Mouse (Mus musculus) myocyte (in vitro differentiated cells): ENCODE data around the gene Tcte1. TPM values are rescaled to one million over a fixed set of nuclear protein-coding genes. Genes with fewer than 3 reads are reported as not detected.
A peak's percentile ranks its signal among the peaks of the same experiment; 100 is the strongest.

Experiments
- H3K27me3 ChIP-seq: one replicate; pipeline ENCODE4 v1.6.1; 2011; ENCODE audit not compliant: control insufficient read depth, insufficient read depth, insufficient read length
- H3K36me3 ChIP-seq: one replicate; pipeline ENCODE4 v1.6.1; 2011; ENCODE audit not compliant: control insufficient read depth, insufficient read depth
- H3K4me2 ChIP-seq: one replicate; pipeline ENCODE4 v1.6.1; 2011; ENCODE audit warnings: low read depth, control low read depth
- H3K4me3 ChIP-seq: one replicate; pipeline ENCODE4 v1.5.1; 2011; ENCODE audit warnings: mild to moderate bottlenecking, control low read depth, moderate library complexity
- H3K79me2 ChIP-seq: one replicate; pipeline ENCODE4 v1.6.1; 2011; ENCODE audit not compliant: control insufficient read depth, insufficient read depth
- H3ac ChIP-seq: one replicate; pipeline ENCODE4 v1.6.1; 2011; ENCODE audit not compliant: control insufficient read depth, insufficient read length
- CEBPB ChIP-seq: IDR thresholded peaks from 2 replicates; pipeline ENCODE4 v1.6.1; 2011; ENCODE audit warnings: mild to moderate bottlenecking, moderate library complexity; ENCODE audit not compliant: poor library complexity, insufficient read depth, severe bottlenecking
- E2F4 ChIP-seq: IDR thresholded peaks from one replicate; pipeline ENCODE4 v1.6.1; 2011; ENCODE audit warnings: mild to moderate bottlenecking, control low read depth, moderate library complexity; ENCODE audit not compliant: insufficient read depth
- MAX ChIP-seq: IDR thresholded peaks from one replicate; pipeline ENCODE4 v1.6.1; 2011; ENCODE audit warnings: low read depth, mild to moderate bottlenecking, control low read depth
- MYOD1 ChIP-seq, 3 experiments: IDR thresholded peaks; one replicate each; pipeline ENCODE4 v1.6.1; 2011; ENCODE audit warnings: control low read depth in 2 of 3, low read depth in 2 of 3, mild to moderate bottlenecking in 2 of 3, moderate library complexity in 1 of 3; ENCODE audit not compliant: insufficient read length in 2 of 3, control insufficient read depth in 1 of 3
- MYOG ChIP-seq, 3 experiments: IDR thresholded peaks; one replicate each; pipeline ENCODE4 v1.6.1; 2011; ENCODE audit warnings: control low read depth in 2 of 3, low read depth in 2 of 3, mild to moderate bottlenecking in 2 of 3; ENCODE audit not compliant: insufficient read length in 2 of 3, control insufficient read depth in 1 of 3, insufficient read depth in 1 of 3
- POLR2A ChIP-seq: IDR thresholded peaks from one replicate; pipeline ENCODE4 v1.6.1; 2011; ENCODE audit warnings: low read depth, mild to moderate bottlenecking, control low read depth, moderate library complexity; ENCODE audit not compliant: insufficient read length
- POLR2AphosphoS2 ChIP-seq: IDR thresholded peaks from one replicate; pipeline ENCODE4 v1.6.1; 2011; ENCODE audit warnings: low read depth, control low read depth; ENCODE audit not compliant: insufficient read length
- REST ChIP-seq: IDR thresholded peaks from one replicate; pipeline ENCODE4 v1.6.1; 2011; ENCODE audit warnings: mild to moderate bottlenecking, control low read depth, moderate library complexity; ENCODE audit not compliant: insufficient read depth, insufficient read length
- SRF ChIP-seq: IDR thresholded peaks from one replicate; pipeline ENCODE4 v1.6.1; 2011; ENCODE audit warnings: low read depth; ENCODE audit not compliant: control insufficient read depth, insufficient read length
- TCF12 ChIP-seq: IDR thresholded peaks from one replicate; pipeline ENCODE4 v1.6.1; 2011; ENCODE audit warnings: mild to moderate bottlenecking, control low read depth; ENCODE audit not compliant: poor library complexity, insufficient read depth, severe bottlenecking
- TCF3 ChIP-seq: IDR thresholded peaks from one replicate; pipeline ENCODE4 v1.6.1; 2011; ENCODE audit warnings: low read depth, control low read depth; ENCODE audit not compliant: insufficient read length
- USF1 ChIP-seq: IDR thresholded peaks from one replicate; pipeline ENCODE4 v1.6.1; 2011; ENCODE audit warnings: low read depth, mild to moderate bottlenecking, control low read depth, moderate library complexity
- polyA plus RNA-seq: library from polyadenylated mRNA; unstranded; fragments of >200 nt; fragmentation: generic; extraction: Trizol; gene quantifications from one replicate; pipeline ENCODE4 v1.2.1, GENCODE M21; 2012; ENCODE audit warnings: missing spikeins

Tcte1 gene
- polyA plus RNA-seq, 1 experiment: not detected

DNA sequence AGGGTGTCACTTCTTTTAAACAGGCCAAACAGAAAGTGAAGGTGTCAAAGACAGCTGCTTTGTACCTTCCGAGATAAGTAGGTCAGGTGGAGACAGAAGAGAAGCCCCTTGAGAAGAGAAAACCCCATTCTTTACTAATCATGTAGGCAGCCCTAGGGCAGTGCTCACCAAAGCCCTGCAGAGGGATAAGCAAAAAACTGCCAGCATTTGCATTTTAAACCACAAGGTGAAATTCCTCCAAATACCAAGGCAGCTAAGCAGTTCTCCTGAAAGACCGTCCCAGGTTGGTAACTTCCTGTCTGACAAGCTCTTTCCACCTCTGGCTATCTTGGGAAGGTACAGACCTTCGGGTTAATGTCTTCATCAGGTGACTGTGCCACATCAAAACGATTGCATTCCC, 20.9 kb upstream of the Tcte1 start:
- Histone ChIP-seq H3K79me2 (no peaks in the 10 kb centered on the region), H3ac (no peak overlapping the region), H3K4me2 (no peak overlapping the region), H3K36me3 (no peaks in the 10 kb centered on the region), H3K4me3 (no peak overlapping the region), H3K27me3 (peaks cover 10% of the 10 kb centered on the region)
- TF ChIP-seq USF1: no peak
- TF ChIP-seq POLR2AphosphoS2: no peak

- TF ChIP-seq POLR2AphosphoS2 (no peak), POLR2A (no peak), MAX (no peak), USF1 (no peak), E2F4 (no peak), TCF12 (no peak)
- peaks cover 4% of the 10 kb centered on the region for H3K27me3 ChIP-seq
- no peak overlapping the region for H3ac ChIP-seq
- H3K4me3 ChIP-seq: no peak overlapping the region
- H3K79me2 ChIP-seq: no peaks in the 10 kb centered on the region
- no peaks in the 10 kb centered on the region for H3K36me3 ChIP-seq
- no peak overlapping the region for H3K4me2 ChIP-seq
These were observed 19.8 kb upstream of the Tcte1 start for GRCm38 (mm10) chr17:45503301-45503973.

DNA sequence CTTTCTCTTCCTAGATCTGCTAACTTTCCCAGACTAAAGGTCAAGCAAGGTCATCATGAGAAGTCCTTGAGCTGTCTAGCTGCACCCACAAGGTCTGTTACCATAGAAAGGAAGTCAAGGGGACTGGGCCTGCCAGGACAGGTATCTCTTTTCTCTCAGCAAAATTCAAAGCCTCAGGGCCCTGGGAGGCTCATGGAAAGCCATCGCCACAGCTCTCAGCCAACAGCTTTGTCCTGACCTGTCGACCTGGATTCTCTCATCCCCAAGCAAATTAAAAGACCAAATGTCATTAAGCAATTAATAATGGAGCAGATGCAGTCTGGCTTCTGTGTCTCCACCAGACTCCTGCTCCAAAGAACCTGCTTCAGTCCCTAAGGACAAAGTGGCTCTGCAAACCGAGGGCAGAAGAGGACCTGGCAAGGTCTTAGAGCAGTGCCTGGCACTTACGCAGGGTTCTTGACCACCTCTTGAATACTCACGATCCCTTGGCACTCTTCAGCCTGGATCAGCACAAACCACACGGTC, 17.2 kb upstream of the Tcte1 start:
- H3K79me2 ChIP-seq: no peaks in the 10 kb centered on the region
- H3K27me3 ChIP-seq: no peaks in the 10 kb centered on the region
- peak overlapping the region; percentile 78 for H3ac ChIP-seq
- TF ChIP-seq MYOD1 (IDR thresholded peaks at IDR 0.05; ENCODE audit: control insufficient read depth in 1 of 3, insufficient read length in 2 of 3, low read depth in 2 of 3): no peak
- TF ChIP-seq POLR2A: no peak
- no peak for TF ChIP-seq REST
- no peak for TF ChIP-seq MAX
- no peak for TF ChIP-seq TCF12
- no peak for TF ChIP-seq SRF
- no peak for TF ChIP-seq E2F4
- no peak for TF ChIP-seq POLR2AphosphoS2
- TF ChIP-seq TCF3: no peak
- TF ChIP-seq MYOG (IDR thresholded peaks at IDR 0.05; ENCODE audit: control insufficient read depth in 1 of 3, insufficient read depth in 1 of 3, insufficient read length in 2 of 3, low read depth in 2 of 3): no peak
- no peak for TF ChIP-seq CEBPB
- no peak for TF ChIP-seq USF1
- no peak overlapping the region for H3K4me2 ChIP-seq
- H3K36me3 ChIP-seq: peaks cover 3% of the 10 kb centered on the region
- H3K4me3 ChIP-seq: peak overlapping the region; percentile 22

DNA sequence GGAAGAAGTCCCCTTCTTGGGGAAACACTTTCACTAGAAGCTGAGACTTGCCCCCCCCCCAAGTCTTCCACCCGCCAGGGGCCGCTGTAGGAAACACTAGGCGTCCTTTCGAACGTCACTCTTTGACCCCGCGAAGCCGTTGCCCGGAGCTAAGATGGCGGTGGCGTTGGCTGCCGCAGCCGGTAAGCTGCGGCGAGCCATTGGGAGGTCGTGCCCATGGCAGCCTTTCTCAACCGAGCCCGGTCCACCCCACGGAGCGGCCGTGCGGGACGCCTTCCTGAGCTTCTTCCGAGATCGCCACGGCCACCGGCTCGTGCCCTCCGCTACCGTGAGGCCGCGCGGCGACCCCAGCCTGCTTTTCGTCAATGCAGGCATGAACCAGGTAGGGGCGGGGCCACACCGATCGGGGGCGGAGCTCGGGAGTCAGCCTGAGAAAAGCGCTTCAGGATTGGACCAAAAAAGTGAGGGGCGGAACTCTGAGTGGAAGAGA, 16.5 kb upstream of the Tcte1 start, which contains the start of gene Aars2:
Gene Aars2, plus strand, starts transcription at position 142 of the 490 bp plus-strand sequence.
- H3ac ChIP-seq: peak within 1 kb of the TSS; percentile 78
- peak within 1 kb of the TSS; percentile 71 for H3K4me2 ChIP-seq
- H3K36me3 ChIP-seq: peaks cover 3% of the 10 kb centered on the region
- no peaks in the 10 kb centered on the region for H3K79me2 ChIP-seq
- TF ChIP-seq SRF (no peak), MAX (no peak), POLR2A (peak; percentile 72), USF1 (no peak), TCF3 (no peak), MYOD1 (IDR thresholded peaks at IDR 0.05; ENCODE audit: control insufficient read depth in 1 of 3, insufficient read length in 2 of 3, low read depth in 2 of 3) (no peak), TCF12 (no peak), POLR2AphosphoS2 (peak; percentile 24), REST (no peak), E2F4 (no peak), MYOG (IDR thresholded peaks at IDR 0.05; ENCODE audit: control insufficient read depth in 1 of 3, insufficient read depth in 1 of 3, insufficient read length in 2 of 3, low read depth in 2 of 3) (no peak), CEBPB (no peak)
- no peaks in the 10 kb centered on the region for H3K27me3 ChIP-seq
- peak within 1 kb of the TSS; percentile 22 for H3K4me3 ChIP-seq

DNA sequence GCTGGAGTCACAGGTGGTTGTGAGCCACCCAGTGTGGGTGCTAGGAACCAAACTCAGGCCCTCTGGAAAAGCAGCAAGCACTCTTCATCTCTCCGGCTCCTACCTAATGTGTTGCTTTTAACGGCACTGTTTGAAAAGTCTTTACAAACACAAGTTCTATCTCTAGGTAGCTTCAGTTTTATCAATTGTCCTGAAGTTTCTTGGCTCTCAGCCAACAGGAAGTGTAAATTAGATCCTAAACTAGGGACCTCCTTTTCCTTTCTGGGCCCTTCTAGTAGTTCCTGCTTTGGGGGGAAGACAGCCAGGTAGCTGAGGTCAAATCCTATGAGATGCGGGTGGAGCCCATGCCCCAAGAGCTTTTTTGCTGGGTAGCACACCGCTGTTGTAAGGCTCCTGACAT, 12.4 kb upstream of the Tcte1 start:
- H3K79me2 ChIP-seq: no peaks in the 10 kb centered on the region
- TF ChIP-seq MYOD1 (IDR thresholded peaks at IDR 0.05; ENCODE audit: control insufficient read depth in 1 of 3, insufficient read length in 2 of 3, low read depth in 2 of 3): no peak
- TF ChIP-seq TCF12: no peak
- TF ChIP-seq MAX: no peak
- no peak for TF ChIP-seq POLR2A
- TF ChIP-seq SRF: no peak
- no peak for TF ChIP-seq E2F4
- no peak for TF ChIP-seq TCF3
- TF ChIP-seq USF1: no peak
- no peak for TF ChIP-seq CEBPB
- TF ChIP-seq POLR2AphosphoS2: no peak
- TF ChIP-seq REST: no peak
- no peak for TF ChIP-seq MYOG (IDR thresholded peaks at IDR 0.05; ENCODE audit: control insufficient read depth in 1 of 3, insufficient read depth in 1 of 3, insufficient read length in 2 of 3, low read depth in 2 of 3)
- H3K4me3 ChIP-seq: no peak overlapping the region
- H3ac ChIP-seq: no peak overlapping the region
- H3K36me3 ChIP-seq: peaks cover 3% of the 10 kb centered on the region
- no peaks in the 10 kb centered on the region for H3K27me3 ChIP-seq
- no peak overlapping the region for H3K4me2 ChIP-seq
